Mouse (Mus musculus) NIH3T3 (cell line): ENCODE results near the gene Adamts16.
"Not testable (repeated sequence)": the region's sequence is repeated elsewhere in the genome, so short reads cannot be mapped to it uniquely, and the experiment has no call there.

Experiments
- DNase-seq: peaks from one replicate; pipeline ENCODE4 v3.0.0-alpha.2; 2012; ENCODE audit warnings: low read depth

Adamts16 gene

GRCm38 (mm10) chr13:70841421-70841904 is at the start of gene Adamts16:
Gene Adamts16, minus strand, starts transcription at chr13:70841811.
- DNase-seq, result no peak

GRCm38 (mm10) chr13:70887136-70887535 is 45.5 kb upstream of the Adamts16 start:
- no peak for DNase-seq

- no peak for DNase-seq
These were observed 43.4 kb upstream of the Adamts16 start for GRCm38 (mm10) chr13:70885006-70885405.

GRCm38 (mm10) chr13:70883891-70884890 is 42.6 kb upstream of the Adamts16 start:
- no peak for DNase-seq

- not testable (repeated sequence) for DNase-seq
These were observed 38.4 kb upstream of the Adamts16 start for GRCm38 (mm10) chr13:70879971-70880370.

GRCm38 (mm10) chr13:70877550-70877913 is 35.9 kb upstream of the Adamts16 start:
- no peak for DNase-seq

- DNase-seq, result no peak
These were observed 35.3 kb upstream of the Adamts16 start for GRCm38 (mm10) chr13:70876648-70877549.

- DNase-seq, result no peak
These were observed 33.9 kb upstream of the Adamts16 start for GRCm38 (mm10) chr13:70875411-70875949.

- DNase-seq, result no peak
These were observed 33.1 kb upstream of the Adamts16 start for GRCm38 (mm10) chr13:70874741-70875140.

GRCm38 (mm10) chr13:70873851-70874250 is 32.2 kb upstream of the Adamts16 start:
- not testable (repeated sequence) for DNase-seq

- DNase-seq, result peak; percentile 20
These were observed 29.4 kb upstream of the Adamts16 start for GRCm38 (mm10) chr13:70871049-70871448.

- no peak for DNase-seq
These were observed 25.5 kb upstream of the Adamts16 start for GRCm38 (mm10) chr13:70866971-70867625.

- no peak for DNase-seq
These were observed 24.3 kb upstream of the Adamts16 start for GRCm38 (mm10) chr13:70865867-70866266.

GRCm38 (mm10) chr13:70862162-70862908 is 20.7 kb upstream of the Adamts16 start:
- peak; percentile 14 for DNase-seq

GRCm38 (mm10) chr13:70853601-70854000 is 12.0 kb upstream of the Adamts16 start:
- DNase-seq, result peak; percentile 42

- DNase-seq, result no peak
These were observed 5.3 kb upstream of the Adamts16 start for GRCm38 (mm10) chr13:70846933-70847332.

GRCm38 (mm10) chr13:70845526-70845925 is 3.9 kb upstream of the Adamts16 start:
- DNase-seq, result no peak

GRCm38 (mm10) chr13:70842126-70842525 is 515 bp upstream of the Adamts16 start:
- DNase-seq, result no peak

- DNase-seq, result peak; percentile 84
These were observed 1.4 kb downstream of the Adamts16 start for GRCm38 (mm10) chr13:70840161-70840560.

- peak; percentile 44 for DNase-seq
These were observed 4.0 kb downstream of the Adamts16 start for GRCm38 (mm10) chr13:70837571-70837970.

- DNase-seq, result peak; percentile 45
These were observed 5.4 kb downstream of the Adamts16 start for GRCm38 (mm10) chr13:70836246-70836645.
